Mouse (Mus musculus) kidney, adult 18-20 months (tissue): ENCODE results near the gene Kalrn.

Experiments used
- DNase-seq: peaks from one replicate; pipeline ENCODE4 v3.0.0; 2021

The Kalrn gene

GRCm38 (mm10) chr16:34417966-34418365 is 155.4 kb downstream of the Kalrn start:
- no peak for DNase-seq

- no peak for DNase-seq
Observed at GRCm38 (mm10) chr16:34417383-34417782, 155.9 kb downstream of the Kalrn start.

DNA sequence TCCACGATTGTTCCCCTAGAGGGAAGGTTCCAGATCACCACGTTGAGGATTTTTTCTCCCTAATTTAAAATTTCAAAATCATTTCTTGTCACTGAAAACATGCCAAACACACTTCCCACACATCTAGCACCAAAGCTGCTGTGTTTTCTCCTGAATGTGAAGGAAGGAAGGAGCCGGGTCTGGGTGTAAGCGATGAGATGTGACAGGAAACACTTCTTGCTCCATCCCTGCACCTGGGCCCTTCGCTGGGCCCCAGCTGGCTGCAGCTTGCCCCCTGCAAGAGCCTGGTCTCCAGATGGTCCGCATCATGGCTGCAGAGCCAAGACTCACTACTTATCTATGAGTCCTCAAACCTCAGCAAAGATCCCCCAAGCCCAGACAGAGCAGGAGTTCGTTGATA is 158.8 kb downstream of the Kalrn start:
- DNase-seq, result no peak

DNA sequence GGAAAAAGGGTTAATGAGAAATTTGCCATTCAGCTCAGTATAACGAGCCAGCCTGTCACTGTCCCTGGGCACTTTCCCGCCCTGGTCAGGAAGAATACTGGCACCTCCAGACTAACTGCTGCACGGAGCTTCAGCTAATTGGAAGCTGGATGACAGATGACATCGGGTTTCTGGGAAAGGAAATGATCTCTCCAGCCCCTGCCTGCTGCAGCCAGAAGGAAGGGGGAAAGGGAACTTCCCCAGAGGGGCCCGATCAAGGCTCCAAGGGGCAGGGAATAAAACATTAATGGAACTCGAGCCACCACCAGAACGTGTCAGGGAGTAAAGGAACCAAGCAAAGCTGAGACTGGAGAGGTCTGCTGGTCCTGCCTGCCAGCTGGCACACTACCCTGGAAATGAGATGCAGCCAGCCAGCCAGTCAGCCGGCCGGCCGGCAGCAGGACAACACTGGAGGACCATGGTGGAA is 159.4 kb downstream of the Kalrn start:
- DNase-seq, result peak; percentile 54

- no peak for DNase-seq
Observed at GRCm38 (mm10) chr16:34407036-34407435, 166.3 kb downstream of the Kalrn start.

DNA sequence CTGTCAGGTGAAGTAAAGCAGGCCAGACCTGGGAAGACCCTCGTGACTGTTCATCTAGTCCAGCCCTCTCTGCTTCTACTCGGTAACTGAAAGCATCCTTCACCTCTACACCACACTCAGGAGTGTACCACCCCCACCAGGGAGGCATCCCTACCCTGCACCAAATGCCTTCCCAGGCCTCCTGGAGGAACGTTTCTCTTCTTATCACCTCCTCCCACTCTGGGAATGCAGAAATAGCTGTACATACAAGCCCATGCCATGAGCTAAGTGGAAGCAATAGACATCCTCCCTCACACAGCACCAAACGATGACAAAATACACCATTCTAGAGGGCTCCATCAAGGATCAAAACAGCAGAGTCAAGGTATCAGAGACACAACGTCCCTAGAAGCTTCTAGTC is 168.2 kb downstream of the Kalrn start:
- no peak for DNase-seq

DNA sequence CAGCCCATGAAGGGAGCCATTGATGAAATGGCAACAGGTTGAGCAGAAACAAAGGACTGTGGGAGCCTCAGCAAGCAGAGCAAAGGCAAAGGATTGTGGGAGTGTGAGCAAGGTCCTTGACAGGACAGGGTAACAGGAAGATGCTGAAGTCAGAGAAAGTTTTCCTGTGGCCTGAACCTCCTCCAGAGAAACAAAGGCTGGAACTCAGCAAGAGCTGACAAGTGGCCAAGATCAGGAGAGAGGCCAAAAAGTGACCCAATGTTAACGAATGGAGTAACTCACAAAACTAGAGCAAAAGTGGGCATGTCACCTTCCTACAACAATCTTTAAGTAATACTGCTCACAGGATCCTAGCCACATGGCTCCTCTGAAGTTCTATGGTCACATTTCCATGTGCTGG is 172.1 kb downstream of the Kalrn start:
- no peak for DNase-seq

DNA sequence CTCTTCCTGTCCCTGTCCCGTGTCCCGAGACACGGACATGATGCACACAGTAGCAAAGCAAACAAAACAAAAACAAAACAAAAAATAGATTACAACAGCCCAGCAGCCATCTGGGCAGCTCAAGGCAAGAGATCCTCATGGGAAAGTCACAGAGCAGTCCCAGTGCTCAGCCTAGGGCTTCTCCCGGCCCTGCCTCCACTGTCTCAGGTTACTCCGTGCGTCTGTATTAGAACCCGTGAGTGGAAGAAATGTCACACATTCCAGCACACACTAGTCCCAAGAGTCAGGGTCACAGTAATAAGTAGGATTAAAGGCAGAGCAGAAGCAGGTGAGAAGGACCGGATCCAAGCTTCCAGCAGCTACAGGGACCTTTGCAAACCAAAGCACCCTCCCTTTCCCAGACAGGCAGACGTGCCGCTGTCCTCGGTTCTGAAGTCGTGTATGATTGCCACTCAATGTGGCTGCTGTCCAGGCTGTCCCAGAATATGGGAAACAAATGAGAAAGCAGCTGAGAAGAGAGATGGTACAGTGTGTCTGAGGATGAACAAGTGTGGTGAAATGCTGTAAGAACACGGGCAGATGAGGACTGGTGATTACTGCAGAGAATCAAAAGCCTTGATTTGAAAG is 173.1 kb downstream of the Kalrn start:
- DNase-seq, result peak; percentile 29

DNA sequence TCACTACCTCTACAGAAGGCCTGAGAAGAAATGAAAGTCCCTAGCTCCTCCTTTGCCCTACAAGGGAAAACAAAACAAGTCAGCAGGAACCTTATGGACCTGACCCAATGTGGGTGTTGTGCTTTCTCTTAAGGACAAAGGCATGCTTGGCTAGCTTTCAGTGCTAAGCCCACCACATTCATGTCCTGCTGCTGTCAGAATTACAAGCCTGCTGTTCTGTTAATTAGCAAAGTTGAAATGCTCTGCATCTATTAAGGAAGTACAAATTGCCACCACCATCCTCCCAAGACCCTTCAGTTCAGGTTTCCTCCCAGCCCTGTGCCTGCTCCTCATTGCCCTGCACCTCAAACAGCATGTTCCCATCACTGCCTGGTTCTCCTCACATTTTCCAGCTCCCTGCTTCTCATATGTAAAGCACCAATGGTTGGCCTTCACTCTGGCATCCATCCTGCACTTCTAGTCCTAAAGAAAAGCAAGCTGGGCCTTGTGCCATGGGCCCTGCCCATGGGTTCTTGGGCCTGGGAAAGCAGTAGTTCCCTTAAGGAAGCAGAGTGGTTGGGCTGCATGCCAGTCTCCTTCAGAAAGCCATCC is 178.0 kb downstream of the Kalrn start:
- DNase-seq, result no peak

DNA sequence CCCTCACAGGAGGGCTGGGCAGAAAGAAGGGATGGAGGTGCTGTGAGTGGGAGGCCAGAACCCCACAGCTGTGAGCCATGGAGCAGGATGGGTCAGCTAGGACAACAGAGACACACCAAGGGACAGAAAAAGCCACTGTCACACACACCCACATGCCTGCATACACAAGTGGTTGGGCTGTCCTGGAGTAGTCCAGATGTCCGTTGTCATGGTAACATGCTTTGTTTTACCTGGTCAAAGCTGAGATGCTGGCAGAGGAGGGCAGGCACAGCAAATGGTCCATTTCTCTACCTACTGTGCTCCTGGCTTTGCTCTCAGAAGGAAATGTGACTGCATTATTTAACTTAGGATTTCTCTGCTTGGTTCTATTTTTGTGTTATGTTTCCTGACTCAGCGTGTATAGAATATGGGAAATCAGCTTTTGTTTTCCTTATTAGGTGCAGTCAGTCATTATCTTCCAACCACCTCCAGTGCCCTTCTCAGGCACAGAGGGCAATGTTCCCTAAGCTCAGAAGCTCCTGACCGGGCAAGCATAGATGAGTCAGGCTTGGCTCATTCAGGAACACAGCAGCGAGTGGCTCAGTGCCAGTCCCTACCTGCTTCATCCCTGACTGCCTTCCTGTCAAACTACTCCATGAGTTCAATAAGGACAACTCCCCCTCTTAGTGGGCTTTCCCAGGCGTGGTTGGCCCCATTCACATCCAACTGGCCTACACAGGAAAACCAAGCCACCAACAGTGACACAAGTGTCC is 183.6 kb downstream of the Kalrn start:
- DNase-seq, result no peak

DNA sequence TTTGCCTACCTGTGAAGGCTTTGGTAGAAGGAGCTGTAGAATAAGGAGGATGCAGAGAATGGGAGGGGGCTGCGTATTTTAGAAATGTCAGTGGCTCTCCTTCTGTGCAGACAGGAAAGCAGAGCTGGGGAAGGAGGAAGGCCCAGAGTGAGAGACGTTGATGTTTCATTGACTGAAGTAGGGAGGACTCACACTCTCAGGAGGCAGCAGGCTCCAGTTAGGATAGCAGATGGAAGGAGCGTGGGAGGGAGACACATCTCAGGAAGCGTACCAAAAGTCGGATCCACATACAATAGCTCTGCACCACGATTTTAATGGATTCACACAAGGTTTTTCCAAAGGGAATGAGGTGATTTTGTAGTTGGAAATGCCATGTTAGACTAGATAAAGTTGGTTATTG is 184.5 kb downstream of the Kalrn start:
- no peak for DNase-seq

DNA sequence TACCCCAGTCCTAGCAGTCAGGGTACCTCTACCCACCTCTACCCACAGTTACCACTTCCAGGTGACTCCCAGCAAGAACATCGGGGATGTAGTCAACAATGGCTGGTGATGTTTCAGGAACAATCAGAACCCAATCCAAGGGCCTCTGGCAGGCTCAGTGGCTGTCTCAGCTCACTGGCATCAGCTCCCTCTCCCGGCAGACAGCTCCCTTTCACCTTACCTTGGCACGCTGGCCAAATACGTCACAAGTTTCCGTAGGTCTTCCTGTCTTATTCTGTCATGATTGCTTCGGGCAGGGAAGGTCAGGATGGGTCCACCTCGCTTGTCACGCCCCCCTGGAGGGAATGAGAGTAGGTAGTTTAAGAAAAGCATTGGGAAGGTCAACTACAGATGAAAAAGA is 188.3 kb downstream of the Kalrn start:
- DNase-seq, result peak; percentile 10

DNA sequence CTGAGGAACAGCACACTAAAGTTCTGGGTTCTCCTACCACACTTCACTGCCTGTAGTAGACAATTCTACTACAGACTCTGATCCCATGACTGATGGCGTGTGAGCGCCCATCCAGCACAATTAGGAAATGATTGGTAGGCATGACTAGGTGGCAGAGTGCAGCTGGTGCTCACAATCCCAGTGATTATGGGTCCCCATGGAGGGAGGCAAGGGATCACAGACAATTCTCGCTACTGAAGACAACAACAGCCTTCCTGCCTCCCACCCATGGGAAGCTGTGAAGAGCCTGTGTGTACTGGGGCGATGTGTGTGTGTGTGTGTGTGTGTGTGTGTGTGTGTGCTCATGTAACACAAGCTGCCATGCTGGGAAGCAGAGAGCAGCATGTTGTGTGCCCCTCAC is 190.3 kb downstream of the Kalrn start:
- DNase-seq, result no peak

DNA sequence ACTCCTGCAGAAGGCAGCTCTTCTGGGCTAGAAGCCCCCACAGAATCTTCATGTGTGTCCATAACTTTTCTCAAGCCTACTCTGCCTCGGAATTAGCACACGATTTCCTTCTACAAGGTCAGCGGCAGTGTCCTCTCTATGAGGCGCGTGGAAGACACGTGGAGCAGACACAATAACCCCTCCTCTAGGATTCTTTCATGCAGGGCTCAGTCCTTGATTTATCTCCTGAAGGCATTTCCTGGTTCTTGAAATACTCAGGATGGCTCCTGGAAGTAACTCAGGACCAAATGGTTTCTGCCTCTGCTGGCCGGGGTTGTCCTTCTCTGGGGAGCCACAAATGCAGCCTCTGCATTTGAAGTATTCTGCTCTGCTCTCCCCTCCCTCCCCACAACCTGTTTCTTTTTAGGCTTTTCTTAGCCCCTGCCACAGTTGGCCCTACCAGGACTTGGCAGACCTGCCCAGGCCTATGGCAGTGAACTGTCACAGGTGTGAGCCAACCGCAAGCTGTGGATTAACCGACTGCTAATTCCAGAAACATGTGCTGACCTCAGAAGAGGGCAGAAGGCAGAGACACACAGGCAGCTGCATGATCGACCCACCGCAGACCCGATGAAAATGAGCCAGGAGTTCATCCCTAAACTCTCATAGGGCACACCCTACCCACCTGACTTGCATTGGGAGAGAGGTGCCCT is 197.0 kb downstream of the Kalrn start:
- DNase-seq, result peak; percentile 18

DNA sequence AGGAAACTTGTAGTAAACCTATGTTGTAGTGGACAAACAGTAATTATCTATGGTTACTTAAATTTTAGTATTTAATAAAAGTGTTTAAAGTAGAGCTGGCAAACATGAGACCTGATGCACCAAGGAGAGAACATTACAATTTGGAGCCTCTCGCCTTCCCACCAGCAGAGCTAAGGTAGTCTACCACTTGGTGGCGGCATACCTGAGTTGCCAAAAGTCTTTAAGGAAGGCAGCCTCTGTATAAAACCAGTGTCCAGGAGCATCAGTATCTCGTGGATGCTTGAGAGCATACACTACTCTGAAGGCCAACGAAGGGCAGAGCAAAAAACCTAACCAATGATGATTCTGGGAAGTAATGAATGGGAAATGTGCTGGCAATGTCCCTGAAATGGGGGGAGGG is 199.8 kb downstream of the Kalrn start:
- DNase-seq, result no peak

GRCm38 (mm10) chr16:34372103-34372741 is 201.1 kb downstream of the Kalrn start:
- peak; percentile 62 for DNase-seq

GRCm38 (mm10) chr16:34359206-34359605 is 214.1 kb downstream of the Kalrn start:
- DNase-seq, result no peak

- DNase-seq, result no peak
Observed at GRCm38 (mm10) chr16:34355547-34355946, 217.8 kb downstream of the Kalrn start.

DNA sequence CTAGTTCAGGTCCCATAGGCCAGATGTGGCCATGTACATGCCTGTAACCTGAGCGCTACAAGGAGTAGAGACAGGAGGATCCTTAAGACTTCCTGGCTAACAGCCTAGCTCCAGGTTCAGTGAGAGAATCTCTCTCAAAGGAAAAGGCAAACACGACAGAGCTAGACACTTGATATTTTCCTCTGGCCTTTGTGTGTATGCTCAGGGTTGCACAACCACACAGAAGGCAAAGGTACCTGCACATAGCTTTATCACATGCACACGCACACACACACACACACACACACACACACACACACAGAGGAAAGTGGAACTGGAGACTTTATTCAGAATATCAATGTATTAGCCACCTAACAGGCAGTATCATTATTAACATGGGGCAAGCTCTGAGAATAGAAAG is 219.3 kb downstream of the Kalrn start:
- no peak for DNase-seq

DNA sequence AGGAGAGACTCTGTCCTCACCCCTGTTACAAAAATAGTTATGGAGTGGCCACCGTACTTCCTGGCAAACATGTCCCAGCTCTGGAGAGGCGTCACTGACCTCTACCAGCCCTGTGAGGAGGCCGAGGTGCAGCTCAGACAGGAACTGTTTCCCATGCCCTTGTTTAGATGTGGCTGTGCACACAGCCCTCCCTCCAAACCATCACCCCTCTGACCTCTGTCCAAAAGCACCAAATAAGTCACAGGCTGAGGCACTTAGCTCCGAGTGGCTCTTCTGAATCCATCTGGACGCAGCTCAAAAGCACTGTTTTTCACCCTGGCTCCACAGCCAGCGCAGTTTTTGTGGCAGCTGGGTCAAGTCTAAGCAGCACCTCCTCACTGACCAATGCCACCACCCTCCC is 220.6 kb downstream of the Kalrn start:
- peak; percentile 51 for DNase-seq

DNA sequence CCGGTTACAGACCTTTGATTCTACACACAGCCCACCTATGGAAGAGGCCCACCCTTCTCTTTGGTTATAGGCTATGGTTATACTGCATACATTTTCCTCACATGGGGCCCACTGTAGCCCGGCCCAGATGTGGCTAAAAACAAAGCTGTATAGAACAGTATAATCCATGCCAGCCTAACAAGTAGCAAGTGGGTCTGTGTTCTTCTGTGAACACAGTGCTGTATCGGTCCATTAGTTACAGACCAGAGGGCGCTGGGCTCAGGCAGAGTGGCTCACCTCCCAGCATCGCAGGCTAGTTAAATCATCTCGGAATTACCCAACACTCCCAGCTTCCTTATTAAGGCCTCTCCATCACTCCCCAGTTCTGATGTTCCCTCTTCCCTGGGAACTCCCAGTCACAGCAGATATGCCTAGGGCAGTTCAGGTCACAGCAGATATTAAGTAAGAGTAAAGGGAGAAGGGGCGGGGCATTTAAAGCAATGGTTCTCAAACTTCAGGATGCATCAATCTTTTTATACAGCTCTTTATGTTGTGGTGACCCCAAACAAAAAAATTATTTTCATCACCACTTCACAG is 221.7 kb downstream of the Kalrn start:
- DNase-seq, result no peak

DNA sequence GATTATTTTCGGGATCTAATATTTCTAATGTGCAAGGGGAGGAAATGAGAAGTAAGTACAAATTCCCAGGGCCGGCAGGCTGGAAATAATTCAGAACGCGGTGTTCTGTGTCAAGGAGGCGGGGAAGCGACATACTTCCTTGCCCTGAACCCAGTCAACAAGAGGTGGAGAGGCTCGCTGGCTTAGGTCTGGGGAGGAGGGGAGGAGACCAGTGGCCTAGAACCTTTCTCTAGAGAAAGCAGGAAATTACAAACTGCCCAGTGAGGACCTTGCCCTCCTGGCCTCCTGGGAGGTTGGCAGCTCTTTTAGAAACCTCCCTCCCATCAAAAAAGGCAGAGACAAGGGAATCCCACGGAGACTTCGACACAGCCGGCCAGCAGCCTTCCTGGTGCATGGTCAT is 225.8 kb downstream of the Kalrn start:
- peak; percentile 82 for DNase-seq
